Mouse (Mus musculus): ENCODE data around the gene Tpst2.

- no peak for TF ChIP-seq CTCF (conservative IDR thresholded peaks at IDR 0.05; ENCODE audit: insufficient read depth, insufficient read length, low read depth, low read length)
- TF ChIP-seq POLR2A (IDR thresholded peaks at IDR 0.05; ENCODE audit: low read depth, low read length): no peak
Measured at GRCm38 (mm10) chr5:112260818-112261217, 15.7 kb upstream of the Tpst2 start.

Measured in kidney, adult 2 months (tissue).